Mouse (Mus musculus) megakaryocyte, embryonic 14.5 days (primary cell): Measurements from ENCODE around the gene Mafb.

Source experiments
- FLI1 ChIP-seq: IDR thresholded peaks from 2 replicates; pipeline ENCODE4 v1.6.1; 2012; ENCODE audit warnings: low read length, inconsistent platforms, mixed read lengths
- GATA1 ChIP-seq: IDR thresholded peaks from 3 replicates; pipeline ENCODE4 v1.6.1; 2012; ENCODE audit warnings: mixed read lengths, low read length, inconsistent platforms, borderline replicate concordance

DNA sequence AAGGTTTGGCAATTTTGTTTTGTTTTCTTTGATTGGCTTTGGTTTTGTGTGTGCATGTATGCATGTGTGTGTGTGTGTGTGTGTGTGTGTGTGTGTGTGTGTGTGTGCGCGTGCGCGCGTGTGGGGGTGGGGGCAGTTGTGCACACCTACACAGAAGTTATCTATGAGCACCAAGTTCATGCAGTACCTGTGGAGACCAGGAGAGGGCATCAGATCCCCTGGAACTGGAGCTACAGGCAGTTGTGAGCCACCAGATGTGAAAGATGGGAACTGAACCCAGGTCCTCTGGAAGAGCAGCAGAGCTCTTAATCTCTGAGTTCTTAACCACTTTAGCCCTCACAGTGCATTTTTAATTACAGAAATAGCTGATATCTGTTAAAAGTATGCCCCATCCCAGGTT is 47.1 kb upstream of the Mafb start:
- TF ChIP-seq FLI1 (no peak), GATA1 (no peak)
